ENCODE assay signal across 12 mouse cellular contexts in genomic region chr2:163889411-163889810, GRCm38 (mm10). TPM values are rescaled to one million over a fixed set of nuclear protein-coding genes. Genes with fewer than 3 reads are reported as not detected.
DNase-seq lines count a peak whose midpoint lies in the region; ATAC-seq and TF ChIP-seq lines count a peak whose summit lies in the region.
"Had no signal": no experiment of that assay in that cellular context is flagged by ENCODE, and none has a peak within 500 bp of the region (broad histone marks: within the 10 kb centered on the region; RNA-seq: fewer than 3 reads in every experiment).

No protein-coding gene starts in this region.

- H3K4me1 ChIP-seq in intestine, embryonic 14.5 days (replicated peaks; ENCODE audit: control insufficient read depth, insufficient read depth, low read length) = no peaks in the 10 kb centered on the region
- H3K4me1 ChIP-seq in intestine, embryonic 16.5 days (ENCODE audit: control insufficient read depth, insufficient read depth, low read length) = no peaks in the 10 kb centered on the region
- no peaks in the 10 kb centered on the region for H3K4me1 ChIP-seq in lung, postnatal 0 days (ENCODE audit: insufficient read depth, low read depth, low read length)
- H3K4me1 ChIP-seq: limb, embryonic 15.5 days had no signal

- no peak for TF ChIP-seq CTCF in Patski (IDR thresholded peaks at IDR 0.05)
- TF ChIP-seq CTCF in lung, postnatal 0 days (IDR thresholded peaks at IDR 0.05) = no peak

- H3K27me3 ChIP-seq in intestine, embryonic 14.5 days (replicated peaks; ENCODE audit: control insufficient read depth, insufficient read depth, low read length) = no peaks in the 10 kb centered on the region
- H3K27me3 ChIP-seq in intestine, embryonic 16.5 days (replicated peaks; ENCODE audit: control insufficient read depth, insufficient read depth, low read length) = no peaks in the 10 kb centered on the region
- H3K27me3 ChIP-seq in Patski = peaks cover 15% of the 10 kb centered on the region
- no peaks in the 10 kb centered on the region for H3K27me3 ChIP-seq in lung, postnatal 0 days (replicated peaks; ENCODE audit: insufficient read depth, low read length)
- H3K27me3 ChIP-seq: limb, embryonic 15.5 days had no signal

- H3K4me2 ChIP-seq in intestine, embryonic 14.5 days (ENCODE audit: low read length) = no peak overlapping the region
- H3K4me2 ChIP-seq in intestine, embryonic 16.5 days (ENCODE audit: low read depth, low read length) = no peak overlapping the region
- H3K4me2 ChIP-seq in lung, postnatal 0 days (replicated peaks; ENCODE audit: low read depth, low read length) = no peak overlapping the region
- H3K4me2 ChIP-seq: limb, embryonic 15.5 days had no signal

- CTCF ChIA-PET in Patski (lab: Charles Lee) = no interaction called here

- WGBS in intestine, embryonic 14.5 days = 24% methylated on average over 6 of the region's 6 CpGs
- WGBS in intestine, embryonic 16.5 days = 22% methylated on average over 6 of the region's 6 CpGs
- WGBS in lung, postnatal 0 days = 20% methylated on average over 6 of the region's 6 CpGs

- POLR2A ChIA-PET in Patski (lab: Charles Lee) = no interaction called here

- H3K27ac ChIP-seq in intestine, embryonic 14.5 days (ENCODE audit: low read depth) = no peak overlapping the region
- no peak overlapping the region for H3K27ac ChIP-seq in intestine, embryonic 16.5 days (ENCODE audit: low read length)
- H3K27ac ChIP-seq in lung, postnatal 0 days (ENCODE audit: low read length) = no peak overlapping the region
- H3K27ac ChIP-seq: gastrocnemius, adult 2 months; hindbrain, postnatal 0 days; limb, embryonic 15.5 days had no signal

- in situ Hi-C loops in Patski (cut with MboI; ENCODE audit: low pct_unique_long_range_greater_than_20kb) = no loop called here

- no peak overlapping the region for H3K9ac ChIP-seq in intestine, embryonic 14.5 days (ENCODE audit: low read length)
- H3K9ac ChIP-seq in intestine, embryonic 16.5 days (ENCODE audit: low read depth, low read length) = no peak overlapping the region
- no peak overlapping the region for H3K9ac ChIP-seq in lung, postnatal 0 days (replicated peaks; ENCODE audit: low read depth)
- H3K9ac ChIP-seq: limb, embryonic 15.5 days had no signal

- ATAC-seq in intestine, embryonic 14.5 days (replicated peaks; ENCODE audit: low FRiP score, low TSS enrichment, low read depth) = no peak
- no peak for ATAC-seq in intestine, embryonic 16.5 days
- no peak for ATAC-seq in Patski
- ATAC-seq in lung, postnatal 0 days = no peak
- ATAC-seq: hindbrain, postnatal 0 days had no signal

- H3K36me3 ChIP-seq in intestine, embryonic 14.5 days (ENCODE audit: control insufficient read depth, insufficient read depth, low read length) = no peaks in the 10 kb centered on the region
- no peaks in the 10 kb centered on the region for H3K36me3 ChIP-seq in intestine, embryonic 16.5 days (ENCODE audit: control insufficient read depth, insufficient read depth, low read length)
- no peaks in the 10 kb centered on the region for H3K36me3 ChIP-seq in lung, postnatal 0 days (ENCODE audit: insufficient read depth, low read length)
- H3K36me3 ChIP-seq: limb, embryonic 15.5 days had no signal

- H3K4me3 ChIP-seq in intestine, embryonic 14.5 days (ENCODE audit: low read depth, low read length) = no peak overlapping the region
- no peak overlapping the region for H3K4me3 ChIP-seq in intestine, embryonic 16.5 days (ENCODE audit: low read length)
- H3K4me3 ChIP-seq in lung, postnatal 0 days (ENCODE audit: low read depth, low read length) = no peak overlapping the region
- H3K4me3 ChIP-seq: gastrocnemius, adult 2 months; limb, embryonic 15.5 days had no signal

- TF ChIP-seq EP300 in lung, postnatal 0 days (IDR thresholded peaks at IDR 0.05) = no peak

- DNase-seq in intestine, embryonic 14.5 days (ENCODE audit: low spot score) = peak; percentile 80
- DNase-seq in 3T3-L1 (ENCODE audit: low read depth, low spot score) = peak; percentile 26
- peak; percentile 4 for DNase-seq in Patski (ENCODE audit: low read depth, low spot score)
- peak; percentile 76 for DNase-seq in kidney, postnatal 10 days
- DNase-seq in frontal cortex, postnatal 25 days (ENCODE audit: low spot score in 2 of 2) = no peak
- no peak for DNase-seq in cerebellum, adult 18-20 months
- DNase-seq in lung, postnatal 0 days (ENCODE audit: low spot score) = no peak
- DNase-seq: gastrocnemius, adult 2 months had no signal

- no peaks in the 10 kb centered on the region for H3K9me3 ChIP-seq in intestine, embryonic 14.5 days (ENCODE audit: control insufficient read depth, low read length)
- H3K9me3 ChIP-seq in intestine, embryonic 16.5 days (ENCODE audit: control insufficient read depth, low read length) = no peaks in the 10 kb centered on the region
- no peaks in the 10 kb centered on the region for H3K9me3 ChIP-seq in lung, postnatal 0 days (ENCODE audit: low read length)
- H3K9me3 ChIP-seq: limb, embryonic 15.5 days had no signal

RNA-seq across cellular contexts. Expression of gene Rims4, which starts 29.1 kb away (rescaled TPM):
- 0.22 and 0.30 TPM in 2 replicates for polyA plus RNA-seq in intestine, embryonic 14.5 days (2014; fragmentation: Nextera tagmentation; extraction: Ambion mirVana)
- 0.23 and 0.35 TPM in 2 replicates for polyA plus RNA-seq in intestine, embryonic 16.5 days (2015; fragmentation: Nextera tagmentation; extraction: Ambion mirVana)
- polyA plus RNA-seq in Patski (2021) = not detected
- 0.06 and 0.13 TPM in 2 replicates for polyA plus RNA-seq in lung, postnatal 0 days (2015; fragmentation: Nextera tagmentation; extraction: Ambion mirVana)

RNA-seq across cellular contexts. Expression of gene Kcnk15, which starts 36.0 kb away (rescaled TPM):
- not detected in 2 replicates for polyA plus RNA-seq in intestine, embryonic 14.5 days (2014; fragmentation: Nextera tagmentation; extraction: Ambion mirVana)
- not detected in 2 replicates for polyA plus RNA-seq in intestine, embryonic 16.5 days (2015; fragmentation: Nextera tagmentation; extraction: Ambion mirVana)
- not detected for polyA plus RNA-seq in Patski (2021)
- not detected in 2 replicates for polyA plus RNA-seq in lung, postnatal 0 days (2015; fragmentation: Nextera tagmentation; extraction: Ambion mirVana)
- polyA plus RNA-seq: limb, embryonic 15.5 days; spleen, adult 2 months had no signal

Comparison
In these comparisons a context has a peak if more than half of its experiments do, and no peak if none do; other contexts are left out.
1. DNase-seq: peak in intestine, embryonic 14.5 days (single experiment), 3T3-L1 (single experiment), Patski (single experiment) and kidney, postnatal 10 days (single experiment); none in frontal cortex, postnatal 25 days (0 of 2), cerebellum, adult 18-20 months (0 of 2) and lung, postnatal 0 days (single experiment).